Mouse (Mus musculus) embryo, embryonic 9.5 days (tissue): ENCODE measurements around the gene Ccnq.
"Not testable (repeated sequence)": the region's sequence is repeated elsewhere in the genome, so short reads cannot be mapped to it uniquely, and the experiment has no call there.

ENCODE experiments used
- DNase-seq: peaks from one replicate; pipeline ENCODE4 v3.0.0-alpha.2; 2017; ENCODE audit errors: extremely low spot score

Ccnq gene

GRCm38 (mm10) chr11:78762201-78762600, 10.7 kb upstream of the Ccnq start:
- no peak for DNase-seq

- no peak for DNase-seq
Observed at GRCm38 (mm10) chr11:78761086-78761485, 9.6 kb upstream of the Ccnq start.

- DNase-seq: no peak
Observed at GRCm38 (mm10) chr11:78755299-78755698, 3.8 kb upstream of the Ccnq start.

- DNase-seq: not testable (repeated sequence)
Observed at GRCm38 (mm10) chr11:78754177-78754576, 2.6 kb upstream of the Ccnq start.

- DNase-seq: no peak
Observed at GRCm38 (mm10) chr11:78753183-78753582, 1.7 kb upstream of the Ccnq start.

- DNase-seq: no peak
Observed at GRCm38 (mm10) chr11:78751843-78752203, 294 bp upstream of the Ccnq start.

GRCm38 (mm10) chr11:78746264-78746663, 5.3 kb downstream of the Ccnq start:
- no peak for DNase-seq

GRCm38 (mm10) chr11:78745475-78745874, 6.1 kb downstream of the Ccnq start:
- no peak for DNase-seq

- DNase-seq: no peak
Observed at GRCm38 (mm10) chr11:78742461-78742860, 9.1 kb downstream of the Ccnq start.

- DNase-seq: no peak
Observed at GRCm38 (mm10) chr11:78741958-78742357, 9.6 kb downstream of the Ccnq start.

GRCm38 (mm10) chr11:78739361-78739760, 12.2 kb downstream of the Ccnq start:
- no peak for DNase-seq

- no peak for DNase-seq
Observed at GRCm38 (mm10) chr11:78736877-78737408, 14.6 kb downstream of the Ccnq start.

GRCm38 (mm10) chr11:78735168-78735567, 16.4 kb downstream of the Ccnq start:
- DNase-seq: no peak

GRCm38 (mm10) chr11:78732619-78733018, 18.9 kb downstream of the Ccnq start:
- DNase-seq: no peak

- no peak for DNase-seq
Observed at GRCm38 (mm10) chr11:78730902-78731301, 20.6 kb downstream of the Ccnq start.

- DNase-seq: no peak
Observed at GRCm38 (mm10) chr11:78728041-78728440, 23.5 kb downstream of the Ccnq start.

GRCm38 (mm10) chr11:78726366-78726765, 25.2 kb downstream of the Ccnq start:
- DNase-seq: no peak

GRCm38 (mm10) chr11:78724792-78725191, 26.7 kb downstream of the Ccnq start:
- DNase-seq: no peak

- DNase-seq: no peak
Observed at GRCm38 (mm10) chr11:78721419-78721818, 30.1 kb downstream of the Ccnq start.

GRCm38 (mm10) chr11:78717655-78718054, 33.9 kb downstream of the Ccnq start:
- no peak for DNase-seq

GRCm38 (mm10) chr11:78708642-78709041, 42.9 kb downstream of the Ccnq start:
- no peak for DNase-seq

- no peak for DNase-seq
Observed at GRCm38 (mm10) chr11:78706026-78706425, 45.5 kb downstream of the Ccnq start.

- no peak for DNase-seq
Observed at GRCm38 (mm10) chr11:78703085-78703484, 48.4 kb downstream of the Ccnq start.

GRCm38 (mm10) chr11:78702319-78702718, 49.2 kb downstream of the Ccnq start:
- DNase-seq: no peak
